Mouse (Mus musculus) B cell, adult 2 months (primary cell): Measurements from ENCODE around the gene Tent5a.

Experiments used
- DNase-seq, 2 experiments: peaks; one replicate each; pipeline ENCODE4 v3.0.0; 2022

The Tent5a gene

DNA sequence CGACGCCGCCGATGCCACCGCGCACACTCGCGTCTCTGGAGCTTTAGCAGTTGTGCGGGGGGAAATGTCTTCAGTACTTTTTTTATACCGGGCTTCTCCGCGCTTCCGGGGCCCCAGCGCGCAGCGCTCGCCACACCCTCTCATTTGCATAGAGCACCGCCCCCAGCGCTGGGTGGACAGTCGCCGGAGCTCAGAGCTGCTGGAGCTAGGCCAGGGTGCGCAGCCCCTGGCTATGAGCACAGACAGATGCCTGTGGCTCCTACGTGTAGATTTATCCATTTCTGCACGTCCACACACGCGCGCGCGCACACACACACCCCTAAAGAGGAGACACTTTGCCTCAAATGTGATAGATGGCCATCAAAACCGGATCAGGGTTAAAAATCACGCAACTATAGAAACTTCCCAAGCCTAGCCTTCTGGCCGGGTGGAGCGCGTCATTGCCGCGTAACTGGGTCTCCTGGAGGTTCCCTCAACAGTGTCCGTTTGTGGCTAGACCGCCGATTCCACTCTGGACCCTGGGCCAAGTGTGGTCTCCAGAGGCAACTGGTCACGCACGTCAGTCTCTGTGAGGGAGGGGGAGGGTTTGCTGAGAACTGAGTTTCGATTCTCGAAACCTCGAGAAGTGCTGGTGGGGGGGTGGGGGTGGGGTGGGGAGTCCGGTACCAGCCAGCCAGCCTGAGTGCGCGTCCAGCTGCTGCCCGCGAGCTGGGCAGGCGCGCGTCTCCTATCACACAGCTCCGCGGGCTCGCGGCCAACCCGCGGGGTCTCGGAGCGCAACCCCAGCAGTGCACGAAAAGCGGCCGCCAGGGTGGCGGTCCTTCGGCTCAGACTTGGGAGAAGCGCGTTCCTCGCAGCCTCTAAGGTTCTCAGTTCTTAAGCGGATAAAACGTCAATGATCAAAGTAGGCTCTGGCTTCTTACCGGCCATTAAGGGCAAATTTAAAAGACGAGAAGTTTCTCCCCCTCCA, at the start of gene Tent5a:
Gene Tent5a (minus strand): TSS at position 107 of the 970 bp plus-strand sequence.
- peak; percentile 87 to 89 for DNase-seq

DNA sequence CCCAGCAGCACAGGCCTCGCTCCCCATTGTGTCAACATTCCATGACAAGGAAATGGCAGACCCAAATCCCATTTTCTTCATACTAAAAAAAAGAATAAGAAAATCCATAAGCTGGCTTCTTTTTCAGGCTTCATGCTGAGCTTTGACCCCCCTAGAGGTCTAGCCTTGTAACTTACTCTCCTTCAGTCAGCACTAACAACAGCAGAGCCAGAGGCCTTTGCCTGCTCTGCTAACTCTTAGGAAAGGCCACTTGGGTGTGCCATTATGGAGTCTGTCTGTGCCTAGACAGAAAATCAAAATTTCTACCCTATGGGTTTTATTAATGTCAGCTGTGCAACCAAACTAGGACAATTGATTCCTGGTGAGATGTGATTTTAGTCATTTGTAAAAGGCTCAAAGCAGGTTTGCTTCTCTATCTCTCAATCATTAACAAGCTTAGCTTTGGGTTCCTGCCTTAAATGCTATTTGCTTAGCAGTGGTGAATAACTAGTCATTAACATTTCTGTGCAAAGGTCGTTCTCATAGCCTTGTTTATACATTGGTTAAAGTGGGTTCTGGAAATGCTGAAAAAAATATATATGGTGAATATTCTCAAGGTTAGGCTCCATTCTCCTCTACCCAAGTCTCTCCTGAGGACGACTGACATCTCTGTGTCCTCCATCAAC, 49.6 kb upstream of the Tent5a start:
- no peak for DNase-seq

DNA sequence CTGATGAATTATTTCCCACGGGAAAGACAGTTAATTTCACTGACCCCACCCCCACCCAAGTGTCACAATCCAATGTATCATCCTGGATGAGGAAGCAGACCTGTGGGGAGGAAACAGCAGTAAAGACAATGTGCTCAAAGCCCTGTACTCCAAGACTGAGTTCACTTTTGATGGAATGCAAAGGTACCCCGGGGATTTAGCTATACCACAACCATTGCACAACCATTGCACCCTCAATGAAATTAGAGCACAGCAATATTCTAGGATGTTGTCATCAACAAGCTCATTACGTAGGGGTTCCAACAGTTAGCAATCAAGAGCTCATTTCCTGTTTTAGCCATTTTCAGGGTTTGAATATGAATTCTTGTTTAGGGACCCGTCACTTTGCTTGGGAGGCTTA, 48.0 kb upstream of the Tent5a start:
- no peak for DNase-seq

DNA sequence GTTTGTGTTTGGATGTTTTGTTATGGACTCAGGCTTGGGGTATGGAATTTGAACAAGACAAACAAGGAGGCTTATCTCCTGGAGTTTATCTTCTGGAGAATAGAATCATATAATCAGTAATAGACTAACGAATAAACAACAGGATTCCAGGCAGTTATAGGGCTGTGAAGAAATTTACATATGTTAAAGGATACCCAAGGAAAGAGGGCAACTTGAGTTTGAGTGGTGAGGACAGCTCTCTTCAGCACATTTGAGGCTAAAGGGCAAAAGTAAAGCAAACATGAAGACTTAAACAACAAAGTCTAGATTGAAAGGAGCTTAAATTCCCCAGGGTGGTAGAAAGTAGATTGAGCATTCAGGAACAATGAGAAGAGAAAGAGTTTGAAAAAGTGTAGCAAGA, 44.9 kb upstream of the Tent5a start:
- DNase-seq = no peak

DNA sequence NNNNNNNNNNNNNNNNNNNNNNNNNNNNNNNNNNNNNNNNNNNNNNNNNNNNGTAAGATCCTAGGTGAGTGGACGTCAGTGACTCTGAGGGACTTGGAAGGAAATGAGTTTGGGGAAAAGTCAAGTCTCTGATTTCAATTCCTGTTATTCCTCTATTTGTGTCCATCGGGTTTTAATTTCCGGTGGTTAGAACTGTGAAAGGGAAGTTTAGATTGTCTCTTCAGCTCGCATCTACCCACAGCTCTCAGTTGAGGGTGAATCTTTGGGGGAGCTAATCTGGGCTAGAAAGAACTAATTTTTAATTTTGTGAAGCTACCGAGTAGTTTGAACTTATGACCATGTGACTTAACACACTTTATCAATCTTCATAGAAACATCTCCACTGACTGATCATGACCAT, 42.4 kb upstream of the Tent5a start:
- DNase-seq = no peak

DNA sequence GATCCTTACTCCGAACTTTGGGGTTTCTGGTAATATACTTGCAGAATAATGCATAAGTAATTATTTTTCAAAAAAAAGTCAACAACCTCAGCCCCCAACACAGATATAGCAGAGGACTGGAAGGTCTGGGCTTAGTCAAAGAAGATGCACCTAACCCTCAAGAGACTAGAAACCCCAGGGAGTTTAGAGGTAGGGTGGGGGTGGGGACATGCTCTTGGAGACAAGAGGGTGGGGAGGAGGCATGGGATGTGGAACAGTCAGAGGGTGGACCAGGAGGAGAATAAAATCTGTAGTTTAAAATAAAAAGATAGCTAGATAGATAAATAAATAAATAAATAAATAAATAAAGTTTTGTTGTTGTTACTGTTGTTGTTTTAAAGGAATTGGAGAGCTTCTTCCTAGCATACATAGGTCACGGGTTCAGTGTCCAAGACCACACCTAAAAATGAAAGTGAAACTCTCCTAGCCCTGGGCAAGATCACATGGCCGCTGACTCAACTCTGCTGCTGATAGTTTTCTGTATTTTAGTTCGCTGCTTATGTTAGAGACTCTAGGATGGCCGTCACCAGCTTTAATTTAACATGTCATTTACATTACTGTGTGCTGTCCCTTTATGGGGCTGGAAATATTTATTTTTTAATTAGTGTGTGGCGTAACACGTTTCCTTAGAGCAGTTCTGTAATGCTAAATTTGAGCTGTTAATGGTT, 30.2 kb upstream of the Tent5a start:
- no peak for DNase-seq

DNA sequence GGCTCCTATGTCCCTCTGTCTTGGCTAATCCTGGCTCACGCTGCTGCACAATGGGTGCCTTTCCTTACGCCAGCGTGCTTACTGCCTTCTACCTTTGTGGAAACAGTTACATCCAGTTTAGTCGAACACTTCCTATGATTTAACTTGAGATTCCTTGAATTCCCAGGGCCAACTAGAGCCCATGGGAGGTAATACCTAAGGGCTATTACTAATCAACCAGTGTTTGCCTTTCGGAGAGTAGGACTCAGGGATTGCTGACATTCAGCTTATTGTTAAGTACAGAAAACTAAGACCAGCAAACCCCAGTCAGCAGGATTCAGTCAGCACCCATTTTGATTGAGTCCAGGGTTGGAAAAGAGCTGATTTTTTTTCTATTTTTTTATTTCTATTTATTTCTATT, 28.4 kb upstream of the Tent5a start:
- no peak for DNase-seq

DNA sequence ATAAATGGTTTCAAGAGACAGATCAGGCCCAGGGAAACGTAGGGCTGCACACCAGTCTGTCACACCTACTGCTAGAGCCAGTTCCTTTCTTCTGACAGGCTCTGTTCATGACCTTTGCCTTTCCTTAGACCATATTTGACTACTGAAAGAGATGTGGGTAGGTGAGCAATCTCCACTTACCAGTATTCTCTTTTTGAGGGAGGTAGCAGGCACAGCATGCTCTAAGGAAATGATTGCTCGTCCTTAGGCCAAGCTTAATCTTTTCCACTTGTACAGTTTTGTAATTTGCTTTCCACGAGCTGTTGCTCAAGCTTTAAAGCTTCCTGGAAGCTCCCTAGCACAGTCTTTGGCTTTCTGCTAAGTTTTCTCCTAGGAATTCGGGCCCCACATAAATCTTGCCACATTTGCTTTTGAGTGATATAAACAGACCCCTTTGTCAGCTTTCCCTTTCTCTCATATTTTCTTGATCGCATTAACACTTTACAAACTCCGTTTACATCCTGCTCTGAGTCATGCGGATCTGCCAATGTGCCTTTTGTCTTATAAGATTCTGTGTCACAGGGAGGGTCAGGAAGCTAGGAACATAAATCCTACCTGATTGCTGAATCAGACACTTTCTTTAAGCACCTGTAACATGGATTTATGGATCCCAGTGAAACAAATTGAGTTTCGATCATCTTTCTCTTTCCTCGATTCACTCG, 20.8 kb upstream of the Tent5a start:
- DNase-seq = no peak

DNA sequence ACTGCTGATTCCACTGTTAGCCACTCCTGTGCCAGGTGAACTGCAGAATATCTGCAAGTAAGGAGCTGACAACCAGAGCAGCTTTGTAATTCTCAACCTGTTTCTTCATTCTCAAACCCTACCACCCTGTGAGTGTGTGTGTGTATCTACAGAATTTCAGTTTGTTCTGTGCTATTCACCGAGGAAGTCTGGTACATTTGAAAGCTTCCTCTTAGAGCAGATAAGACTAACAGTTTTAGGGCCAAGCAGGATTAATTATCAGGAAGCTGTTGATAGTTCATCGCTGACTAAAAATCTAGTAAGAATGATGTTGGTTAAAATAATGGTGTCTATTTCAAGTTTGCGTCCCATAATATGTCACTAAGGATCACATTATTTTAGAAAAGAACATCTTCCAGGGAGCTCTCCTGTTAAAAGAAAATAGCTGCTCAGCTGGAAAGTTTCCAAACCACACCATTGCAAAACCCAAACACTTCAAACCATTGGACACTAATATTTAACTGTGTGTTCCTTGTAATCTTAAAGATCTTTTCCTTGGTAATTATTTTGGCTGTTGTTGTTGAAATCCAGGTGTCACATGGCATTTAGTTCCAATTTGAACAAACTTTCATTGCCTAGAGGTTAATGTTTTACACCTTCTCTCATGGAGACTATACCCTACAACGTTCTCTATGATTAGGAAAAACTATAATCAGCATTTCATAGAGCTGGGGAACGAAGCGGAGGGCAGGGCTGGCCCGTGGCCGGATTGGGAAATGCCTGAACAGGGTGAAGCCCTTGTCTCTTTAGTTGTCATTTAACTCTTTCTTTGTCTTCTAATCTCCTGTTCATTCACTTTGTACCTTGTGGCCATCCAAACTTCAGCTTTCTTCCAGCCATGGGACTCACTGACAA, 16.0 kb upstream of the Tent5a start:
- DNase-seq = no peak

DNA sequence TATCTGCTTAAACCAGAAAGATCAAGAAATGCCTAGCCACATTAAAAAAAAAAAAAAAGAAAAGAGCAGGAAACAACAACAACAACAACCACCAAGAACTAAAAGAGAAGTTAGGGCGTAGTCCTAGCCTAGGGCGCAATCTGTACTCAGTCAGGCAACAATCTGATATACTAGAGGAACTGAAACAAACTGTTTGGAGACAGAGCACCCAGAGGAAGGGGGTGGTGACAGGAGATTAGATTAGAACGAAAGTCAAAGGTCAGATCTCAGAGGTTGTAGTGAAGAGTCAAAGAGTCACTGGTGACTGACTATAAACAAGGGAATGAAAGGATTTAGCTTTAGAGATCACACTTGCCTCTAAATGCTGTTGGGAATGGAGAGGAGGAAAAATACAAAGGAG, 13.2 kb upstream of the Tent5a start:
- peak; percentile 28 to 43 for DNase-seq

DNA sequence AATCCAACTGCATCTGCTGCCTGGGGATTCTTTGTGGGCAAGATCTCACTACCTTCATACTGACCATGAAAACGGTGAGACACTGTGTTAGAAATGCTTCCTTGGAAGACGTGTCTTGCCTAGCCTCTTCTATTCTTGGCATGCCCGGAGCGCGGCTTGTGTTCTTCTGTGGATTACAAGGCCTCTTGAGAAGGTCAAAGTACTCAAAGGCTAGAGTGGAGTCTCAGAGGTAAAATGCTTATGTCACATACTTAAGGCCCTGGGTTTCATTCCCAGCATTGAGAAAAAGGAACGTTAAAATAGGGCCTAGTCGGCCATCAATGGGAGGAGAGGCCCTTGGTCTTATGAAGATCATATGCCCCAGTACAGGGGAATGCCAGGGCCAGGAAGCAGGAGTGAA, 8.9 kb upstream of the Tent5a start:
- DNase-seq = no peak

DNA sequence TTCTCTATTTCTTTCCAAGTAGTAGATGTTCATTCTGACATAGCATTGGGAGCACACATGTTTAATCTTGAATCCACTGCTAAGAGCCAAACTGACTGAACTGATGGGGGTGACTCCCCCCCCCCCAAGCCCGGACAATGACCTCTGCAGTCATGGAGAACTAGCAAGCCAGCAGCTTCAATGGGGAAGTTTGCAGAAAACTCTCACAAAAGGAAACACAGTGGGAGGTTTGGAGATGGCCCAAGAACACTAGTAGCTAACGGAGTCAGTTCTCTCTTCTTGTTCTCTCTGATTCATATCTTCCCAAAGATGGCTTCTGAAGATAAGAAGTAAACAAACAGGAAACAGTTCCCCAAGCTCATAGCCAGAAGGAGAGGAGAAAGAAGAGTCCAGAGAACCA, 4.4 kb upstream of the Tent5a start:
- no peak for DNase-seq

DNA sequence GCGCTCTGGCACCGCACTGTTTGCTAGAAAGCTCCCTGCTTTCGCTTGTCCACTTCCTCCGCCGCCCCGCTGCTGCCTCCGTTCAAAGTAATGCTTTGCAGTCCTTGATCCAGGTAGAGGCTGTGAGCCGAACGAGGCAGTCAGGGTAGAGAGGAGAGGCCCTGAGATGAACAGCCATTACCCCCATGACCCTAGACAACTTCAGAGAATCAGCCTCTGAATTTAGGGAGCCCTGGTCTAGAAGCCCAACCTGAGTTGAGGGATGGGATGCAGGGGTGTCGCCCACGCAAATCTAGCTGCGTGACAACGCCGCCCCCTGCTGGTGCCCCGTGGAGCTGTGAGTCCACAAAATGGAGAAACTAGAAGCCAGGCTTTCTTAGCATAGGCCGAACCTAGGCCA, 1.1 kb upstream of the Tent5a start:
- DNase-seq = peak; percentile 92 to 94

DNA sequence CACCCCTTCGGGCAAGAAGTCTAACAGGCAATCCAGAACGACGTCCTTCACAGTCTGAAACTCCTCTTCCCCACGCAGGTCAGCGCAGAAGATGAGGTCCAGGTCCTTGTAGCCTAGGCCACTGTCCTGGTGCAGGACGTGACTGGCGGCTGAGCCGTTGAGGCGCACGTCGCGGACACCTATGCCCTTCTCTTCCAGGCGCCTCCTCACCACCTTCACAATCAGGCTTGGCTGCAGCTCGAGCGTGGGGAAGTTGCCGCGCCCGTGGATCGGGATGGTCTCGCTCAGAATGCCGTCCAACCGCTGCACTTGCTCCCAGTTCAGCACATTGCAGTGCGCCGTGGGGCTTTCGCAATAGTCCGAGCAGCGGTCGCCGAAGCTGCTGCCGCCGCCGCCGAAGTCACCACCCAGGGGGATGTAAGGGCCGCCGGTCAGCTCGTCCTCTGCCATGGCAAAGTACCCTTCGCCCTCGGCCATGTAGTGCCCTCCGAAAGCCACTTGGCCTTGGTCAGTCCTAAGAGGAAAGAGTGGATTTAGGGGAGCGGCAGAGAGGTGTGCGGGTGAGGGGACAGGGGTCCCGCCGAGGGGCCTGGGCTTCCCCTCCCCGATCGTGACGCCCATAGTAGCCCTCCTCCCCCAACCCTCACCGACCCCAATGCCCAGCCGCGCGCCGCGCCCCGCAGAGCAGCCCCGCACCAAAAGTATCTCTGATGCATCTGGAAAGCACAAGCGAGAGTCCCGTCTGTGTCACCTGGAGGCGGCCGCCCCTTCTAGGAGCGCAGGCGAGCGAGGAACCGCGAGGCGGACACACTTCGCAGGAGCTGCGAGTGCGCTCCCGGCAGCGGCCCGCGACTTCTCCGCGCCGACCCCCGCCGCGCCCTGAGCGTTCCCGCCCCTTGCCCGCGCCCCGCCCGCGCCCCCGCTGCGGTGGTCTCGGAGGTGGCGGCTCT, 581 bp downstream of the Tent5a start:
- DNase-seq = peak; percentile 28 to 41

DNA sequence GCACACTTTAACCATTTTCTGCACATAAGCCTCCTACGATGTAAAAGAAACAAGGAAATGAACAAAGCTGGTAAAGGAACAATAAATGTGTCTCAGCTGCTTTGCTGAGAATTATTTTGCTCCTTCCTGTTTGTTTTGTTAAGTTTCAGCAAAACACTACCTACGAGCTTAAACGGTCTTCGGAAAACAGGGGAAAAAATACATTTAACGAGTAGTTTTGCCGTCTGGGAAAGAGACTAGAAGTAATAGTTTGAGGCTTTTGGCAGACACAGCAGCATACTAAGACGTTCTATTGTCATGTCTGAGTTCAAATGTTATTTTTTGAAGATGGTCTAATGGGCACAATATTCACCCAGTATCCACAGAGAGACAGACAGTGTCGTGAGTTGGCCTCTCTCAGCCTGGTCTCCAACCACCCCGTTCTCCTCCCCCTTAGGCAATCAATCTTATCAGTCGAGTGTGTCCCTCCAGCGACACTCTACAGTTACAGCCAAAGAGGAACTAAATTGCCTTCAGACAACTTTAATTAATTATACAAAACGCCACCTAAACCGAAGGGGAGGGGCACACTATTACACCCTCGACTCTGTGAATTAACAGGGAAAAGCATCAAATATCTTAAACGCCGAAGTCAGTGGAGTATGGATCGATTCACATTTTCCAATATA, 1.8 kb downstream of the Tent5a start:
- no peak for DNase-seq

DNA sequence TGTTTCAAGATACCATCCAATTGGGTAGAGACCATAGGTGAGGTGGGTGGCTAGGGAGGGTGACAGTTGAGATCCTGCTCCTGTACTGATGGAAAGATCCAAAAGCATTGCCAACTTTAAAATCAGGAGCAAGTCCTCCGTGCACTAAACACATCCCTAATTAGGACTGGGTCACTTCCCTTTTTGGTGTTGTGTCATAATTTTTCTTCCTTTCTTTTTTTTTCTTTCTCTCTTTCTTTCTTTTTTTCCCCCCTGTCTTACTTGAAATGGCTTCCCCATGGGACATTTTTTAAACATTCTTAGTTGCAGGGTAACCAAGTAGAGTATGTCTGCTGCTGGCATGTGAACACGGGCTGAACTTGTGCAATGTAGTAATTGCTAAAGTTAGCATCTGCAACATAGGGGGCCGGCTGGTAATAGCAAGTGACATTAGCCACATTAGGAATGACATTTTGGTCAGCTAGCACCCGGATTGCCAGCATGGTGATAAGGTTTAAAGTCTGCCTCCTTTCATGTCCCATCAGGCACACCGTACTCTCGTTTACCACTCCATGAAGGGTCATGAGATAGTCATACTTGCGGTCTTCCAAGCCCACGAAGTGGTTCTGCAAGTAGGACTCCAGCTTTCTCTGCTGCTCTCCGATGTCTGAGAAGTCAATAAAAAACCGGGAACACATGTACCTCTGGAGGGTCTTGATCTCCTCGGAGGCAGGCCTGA, 2.8 kb downstream of the Tent5a start:
- no peak for DNase-seq

DNA sequence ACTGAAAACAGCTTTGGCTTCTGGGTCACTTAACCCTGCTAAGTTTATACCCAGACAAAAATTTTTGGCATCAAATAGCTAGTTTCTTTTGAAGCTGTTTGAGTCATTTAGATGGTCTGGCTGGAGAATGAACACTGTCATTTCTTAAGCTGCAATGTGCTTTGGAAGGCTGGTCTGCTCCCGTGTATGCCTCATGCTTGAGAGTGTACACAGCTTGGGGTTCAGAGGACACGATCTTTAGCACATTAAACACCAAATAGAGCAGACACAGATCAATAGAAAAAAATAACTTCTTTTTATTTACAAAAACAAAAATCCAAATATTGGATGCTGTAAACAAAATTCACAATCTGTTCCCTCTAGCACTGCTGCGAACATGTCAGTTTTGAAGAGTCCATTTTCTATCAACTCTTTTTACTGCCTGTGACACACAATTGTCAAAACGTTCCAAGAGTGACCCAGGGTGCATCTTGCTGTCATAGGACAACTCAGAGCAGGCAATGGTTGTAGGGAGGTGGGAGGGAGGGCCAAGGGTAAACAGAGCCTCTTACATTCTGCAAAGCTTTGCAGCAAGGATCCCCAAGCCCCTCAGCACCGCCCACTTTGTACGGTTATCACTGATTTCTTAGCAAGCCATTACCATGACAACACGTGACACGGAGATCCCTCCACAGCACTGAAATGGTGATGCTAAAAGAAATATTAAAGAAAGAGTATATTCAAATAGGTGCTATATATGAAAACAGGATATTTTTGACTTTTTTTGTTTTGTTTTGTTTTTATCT, 6.8 kb downstream of the Tent5a start:
- no peak for DNase-seq

DNA sequence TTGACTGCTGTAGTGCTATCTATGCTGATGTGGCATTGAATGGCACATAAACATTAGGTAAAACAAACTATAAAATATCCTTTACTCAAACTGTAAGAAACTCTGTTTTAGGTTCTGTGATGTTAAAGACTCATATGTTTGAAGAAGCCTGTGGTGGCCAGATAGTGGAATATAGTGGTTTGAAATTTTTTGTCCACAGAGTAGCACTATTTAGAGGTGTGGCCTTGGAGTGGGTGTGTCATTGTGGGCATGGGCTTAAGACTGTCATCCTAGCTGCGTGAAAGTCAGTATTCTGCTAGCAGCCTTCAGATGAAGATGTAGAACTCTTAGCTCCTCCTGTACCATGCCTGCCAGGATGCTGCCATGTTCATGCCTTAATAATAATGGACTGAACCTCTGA, 11.0 kb downstream of the Tent5a start:
- no peak for DNase-seq

DNA sequence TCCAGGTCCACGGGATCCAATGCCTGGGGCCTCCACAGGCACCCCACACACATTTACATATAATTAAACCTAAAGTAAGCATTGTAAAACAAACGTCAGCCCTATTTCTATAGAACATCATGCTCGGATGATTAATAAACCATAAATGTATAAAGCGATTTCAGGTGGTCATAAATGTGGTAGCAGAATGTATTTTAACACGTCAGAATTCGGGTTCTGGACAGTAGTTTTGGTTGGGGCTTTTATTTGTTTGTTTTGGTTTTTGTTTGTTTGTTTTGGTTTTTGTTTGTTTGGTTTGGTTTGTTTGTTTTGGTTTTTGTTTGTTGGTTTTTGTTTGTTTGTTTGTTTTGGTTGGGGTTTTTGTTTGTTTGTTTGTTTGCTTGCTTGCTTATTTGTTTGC, 14.7 kb downstream of the Tent5a start, which contains the start of gene Gm11114:
Gene Gm11114 (plus strand): TSS at position 301 of the 400 bp plus-strand sequence.
- DNase-seq = no peak
